Mouse (Mus musculus) E14TG2a.4 (cell line): ENCODE data around the gene Tmem117.

Experiments
- CTCF ChIP-seq: conservative IDR thresholded peaks from 2 replicates; pipeline ENCODE4 v1.5.1; 2014; ENCODE audit warnings: low read length
- NANOG ChIP-seq: IDR thresholded peaks from 2 replicates; pipeline ENCODE4 v1.6.1; 2014; ENCODE audit warnings: borderline replicate concordance, low read length, mixed read lengths
- POU5F1 ChIP-seq: IDR thresholded peaks from 2 replicates; pipeline ENCODE4 v1.6.1; 2014; ENCODE audit warnings: low read length, borderline replicate concordance

DNA sequence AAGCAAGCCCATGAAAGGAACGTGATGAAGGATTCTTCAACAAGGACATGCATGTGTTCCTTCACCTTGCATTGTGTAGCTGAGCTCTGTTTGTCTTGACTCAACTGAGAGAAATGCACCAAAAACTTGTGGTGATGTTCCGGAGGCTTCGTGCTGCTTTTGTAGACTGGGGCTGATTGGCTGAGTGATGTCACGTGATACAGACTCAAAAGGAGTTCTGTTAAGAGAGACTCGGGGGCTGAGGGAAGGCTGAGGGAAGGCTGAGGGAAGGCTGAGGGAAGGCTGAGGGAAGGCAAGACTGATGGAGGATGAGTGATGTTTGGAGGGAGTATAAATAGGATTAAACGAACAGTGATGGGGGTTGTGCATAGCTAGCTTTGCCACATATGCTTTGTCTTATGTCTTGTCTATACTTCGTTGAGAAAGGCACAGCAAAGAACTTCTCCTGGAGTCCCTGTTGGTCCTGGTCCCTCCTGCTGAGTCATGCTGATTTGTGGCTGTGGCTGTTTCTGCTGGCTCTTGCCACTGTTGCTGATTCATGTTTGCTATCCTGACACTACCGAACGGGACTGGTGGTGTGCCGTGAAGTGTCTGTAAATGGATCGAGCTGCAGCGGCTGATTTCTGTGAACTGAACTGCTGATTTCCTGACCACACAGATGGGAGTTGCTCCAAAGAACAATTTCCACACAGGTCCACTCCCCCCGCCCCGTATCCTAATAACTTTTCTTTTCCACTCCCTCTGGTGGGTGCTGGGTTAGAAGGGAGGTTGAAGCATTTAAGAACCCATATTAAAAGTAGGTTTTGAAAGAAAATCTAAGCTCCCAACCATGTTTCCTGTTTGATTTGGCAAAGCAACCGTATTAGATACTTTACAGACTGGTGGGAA is 185.4 kb downstream of the Tmem117 start:
- TF ChIP-seq POU5F1 (no peak), CTCF (no peak), NANOG (no peak)
